Mouse (Mus musculus) ES-E14 (cell line): ENCODE measurements at regions not wholly inside any gene's neighbourhood (a gene's known extent, or its start where the extent isn't known, plus 50 kb on each side); places are given as distances from the start of the nearest gene placed in this dataset.

ENCODE experiments used
- DNase-seq: peaks from one replicate; pipeline ENCODE4 v3.0.0-alpha.2; 2013; ENCODE audit warnings: low read depth, low spot score
- H3K27ac ChIP-seq: 2 replicates; pipeline ENCODE4 v1.5.1; 2012; ENCODE audit warnings: low read depth, mild to moderate bottlenecking, low read length, moderate library complexity, mixed read lengths; ENCODE audit not compliant: poor library complexity, insufficient read depth, severe bottlenecking
- H3K36me3 ChIP-seq: 2 replicates; pipeline ENCODE4 v1.6.1; 2012; ENCODE audit warnings: mild to moderate bottlenecking, low read length, moderate library complexity, mixed read lengths; ENCODE audit not compliant: control insufficient read depth, poor library complexity, insufficient read depth, severe bottlenecking
- H3K4me1 ChIP-seq, 2 experiments: fragments of 150-350 bp in 1 of 2; sonication (generic) in 1 of 2; 2 replicates each; pipeline ENCODE4 v1.6.1; 2012; ENCODE audit warnings: low read length in 2 of 2, mild to moderate bottlenecking in 1 of 2, mixed read lengths in 1 of 2; ENCODE audit not compliant: control insufficient read depth in 2 of 2, insufficient read depth in 2 of 2, poor library complexity in 1 of 2
- H3K4me3 ChIP-seq, 2 experiments: fragments of 150-350 bp in 1 of 2; sonication (generic) in 1 of 2; 2 replicates each; pipeline ENCODE4 v1.5.1; 2012; ENCODE audit warnings: low read length in 2 of 2, low read depth in 1 of 2, mild to moderate bottlenecking in 1 of 2, mixed read lengths in 1 of 2; ENCODE audit not compliant: insufficient read depth in 1 of 2, poor library complexity in 1 of 2, severe bottlenecking in 1 of 2
- H3K9ac ChIP-seq: 2 replicates; pipeline ENCODE4 v1.6.1; 2012; ENCODE audit warnings: low read depth, mild to moderate bottlenecking, low read length, mixed read lengths; ENCODE audit not compliant: poor library complexity, insufficient read depth, severe bottlenecking
- H3K9me3 ChIP-seq: fragments of 150-350 bp; sonication (generic); 2 replicates; pipeline ENCODE4 v1.6.1; 2012; ENCODE audit warnings: low read depth, mild to moderate bottlenecking, low read length; ENCODE audit not compliant: control insufficient read depth, insufficient read depth
- CHD2 ChIP-seq: IDR thresholded peaks from 2 replicates; pipeline ENCODE4 v1.6.1; 2014; ENCODE audit warnings: mild to moderate bottlenecking, low read depth, low read length, inconsistent platforms
- HCFC1 ChIP-seq: IDR thresholded peaks from 2 replicates; pipeline ENCODE4 v1.6.1; 2012; ENCODE audit warnings: low read length, inconsistent platforms, borderline replicate concordance; ENCODE audit not compliant: insufficient read depth
- MAFK ChIP-seq: IDR thresholded peaks from 2 replicates; pipeline ENCODE4 v1.6.1; 2014; ENCODE audit warnings: mild to moderate bottlenecking, low read depth, low read length, inconsistent platforms; ENCODE audit not compliant: insufficient read depth
- ZC3H11A ChIP-seq: IDR thresholded peaks from 2 replicates; pipeline ENCODE4 v1.6.1; 2012; ENCODE audit warnings: low read depth, mild to moderate bottlenecking, inconsistent platforms, low read length, borderline replicate concordance
- ZNF384 ChIP-seq: IDR thresholded peaks from 2 replicates; pipeline ENCODE4 v1.6.1; 2012; ENCODE audit warnings: low read depth, low read length, inconsistent platforms
- in situ Hi-C, 2 experiments: fragments of 600-800 bp; cut with MboI; formaldehyde crosslinking; loops; one replicate each; pipeline ENCODE4 v1.15.1; 2025; ENCODE audit warnings: low sequenced_read_pairs in 2 of 2, inconsistent platforms in 1 of 2; ENCODE audit not compliant: unreplicated experiment in 2 of 2

GRCm38 (mm10) chr17:16247681-16248080, 416.8 kb upstream of the Rgmb start:
- no peak for TF ChIP-seq ZNF384
- no peak for TF ChIP-seq ZC3H11A
- no peak for TF ChIP-seq HCFC1
- no peak for TF ChIP-seq MAFK
- no peak for TF ChIP-seq CHD2
- H3K9ac ChIP-seq = no peak overlapping the region
- H3K36me3 ChIP-seq = no peaks in the 10 kb centered on the region
- H3K27ac ChIP-seq = no peak overlapping the region
- H3K4me1 ChIP-seq = no peaks in the 10 kb centered on the region
- H3K9me3 ChIP-seq = no peaks in the 10 kb centered on the region
- no peak overlapping the region for H3K4me3 ChIP-seq
- no peak for DNase-seq
- in situ Hi-C loops = no loop called here

DNA sequence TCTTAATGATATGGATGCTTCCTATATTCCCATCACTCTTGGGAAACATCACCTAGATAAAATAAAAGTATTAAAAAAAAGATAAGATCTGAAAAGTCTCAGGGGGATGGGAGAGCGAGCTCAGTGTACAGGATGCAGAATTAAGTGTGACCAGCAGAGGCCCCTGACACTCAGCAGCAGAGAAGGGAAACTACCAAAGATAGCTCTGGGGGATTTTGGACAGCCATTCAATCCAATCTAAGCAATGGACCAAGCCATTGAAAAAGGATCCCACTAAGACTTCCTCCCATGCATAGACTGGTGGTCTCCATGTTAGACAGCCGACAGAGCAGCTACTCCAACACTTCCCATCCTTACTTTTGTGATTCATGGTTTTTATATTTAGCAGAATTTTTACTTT, 390.4 kb upstream of the Rgmb start:
- Histone ChIP-seq H3K9ac (no peak overlapping the region), H3K9me3 (no peaks in the 10 kb centered on the region), H3K36me3 (no peaks in the 10 kb centered on the region), H3K4me3 (no peak overlapping the region), H3K4me1 (peaks cover 6 to 9% of the 10 kb centered on the region in 2 experiments; a peak in 3 of 4 replicates), H3K27ac (no peak overlapping the region)
- TF ChIP-seq HCFC1 (no peak), ZNF384 (no peak), ZC3H11A (peak; percentile 36; the same call in 1 of the 2 replicates)
- in situ Hi-C loops = no loop called here
- DNase-seq = peak; percentile 12

- Histone ChIP-seq H3K4me1 (peaks cover 6 to 9% of the 10 kb centered on the region in 2 experiments; a peak in 3 of 4 replicates), H3K4me3 (no peak overlapping the region), H3K9ac (no peak overlapping the region), H3K36me3 (no peaks in the 10 kb centered on the region), H3K27ac (peak overlapping the region; percentile 22; the same call in 1 of the 2 replicates), H3K9me3 (no peaks in the 10 kb centered on the region)
- in situ Hi-C loops = no loop called here
- DNase-seq = peak; percentile 15
- TF ChIP-seq MAFK (no peak), HCFC1 (no peak), ZNF384 (peak; percentile 73; the same call in 1 of the 2 replicates), ZC3H11A (no peak)
Measured at GRCm38 (mm10) chr17:16219675-16220566, 389.1 kb upstream of the Rgmb start.

- no peak for TF ChIP-seq HCFC1
- TF ChIP-seq CHD2 = no peak
- TF ChIP-seq ZNF384 = no peak
- TF ChIP-seq MAFK = no peak
- TF ChIP-seq ZC3H11A = no peak
- Histone ChIP-seq H3K9ac (no peak overlapping the region), H3K4me1 (peaks cover 6 to 9% of the 10 kb centered on the region in 2 experiments; a peak in 3 of 4 replicates), H3K4me3 (no peak overlapping the region), H3K9me3 (no peaks in the 10 kb centered on the region), H3K27ac (no peak overlapping the region), H3K36me3 (no peaks in the 10 kb centered on the region)
- in situ Hi-C loops = no loop called here
- DNase-seq = no peak
Measured at GRCm38 (mm10) chr17:16218623-16219022, 387.8 kb upstream of the Rgmb start.
